9 mouse cellular contexts compared by ENCODE assay signal in the genomic region with DNA sequence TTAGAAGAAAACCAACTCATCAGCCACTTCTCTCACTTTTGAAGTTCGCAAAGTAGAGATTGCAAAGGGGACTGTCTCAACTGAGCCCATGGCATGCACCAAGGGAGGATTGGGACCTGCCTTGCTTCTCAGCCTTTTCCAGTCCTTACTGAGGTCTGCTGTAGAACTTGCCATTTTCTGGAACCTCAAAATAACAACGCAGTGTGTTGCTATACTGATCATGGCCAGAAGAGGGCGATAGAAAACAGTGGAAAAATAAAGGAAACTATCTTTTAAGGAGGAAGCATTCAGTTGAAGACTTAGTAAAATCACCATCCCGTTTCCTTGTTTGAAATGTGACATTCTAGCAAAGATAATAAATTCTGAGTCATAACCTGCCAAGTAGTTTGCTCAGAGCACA.
A peak's percentile ranks its signal among the peaks of the same experiment; 100 is the strongest.
DNase-seq lines count a peak whose midpoint lies in the region; ATAC-seq and TF ChIP-seq lines count a peak whose summit lies in the region.
"Had no signal": no experiment of that assay in that cellular context is flagged by ENCODE, and none has a peak within 500 bp of the region (broad histone marks: within the 10 kb centered on the region; RNA-seq: fewer than 3 reads in every experiment).

No protein-coding gene starts in this region.

- WGBS in liver, adult 2 months, result 26% methylated on average over 4 of the region's 4 CpGs
- 20% methylated on average over 4 of the region's 4 CpGs for WGBS in liver, embryonic 12.5 days (ENCODE audit: insufficient replicate concordance)

- TF ChIP-seq POLR2A in liver, adult 2 months (IDR thresholded peaks at IDR 0.05; ENCODE audit: extremely low read depth, insufficient read depth, low read length), result no peak
- TF ChIP-seq POLR2A in MEL (IDR thresholded peaks at IDR 0.05; ENCODE audit: control insufficient read depth in 1 of 2, insufficient read depth in 1 of 2, low read depth in 1 of 2, low read length in 2 of 2, poor library complexity in 1 of 2), result no peak

- H3K9ac ChIP-seq in liver, adult 2 months (ENCODE audit: low read depth, low read length), result no peak overlapping the region
- no peak overlapping the region for H3K9ac ChIP-seq in liver, embryonic 12.5 days
- H3K9ac ChIP-seq in MEL (ENCODE audit: control insufficient read depth, low read depth, low read length, poor library complexity, severe bottlenecking), result no peak overlapping the region

- DNase-seq in liver, adult 2 months (ENCODE audit: extremely low read depth, low read depth, low spot score), result peak; percentile 28
- DNase-seq in MEL (ENCODE audit: low read depth, low spot score), result peak; percentile 56
- peak; percentile 17 for DNase-seq in adrenal gland, postnatal 25 days
- peak; percentile 81 for DNase-seq in layer of hippocampus, adult 9-10 months (ENCODE audit: low spot score)
- peak; percentile 51 for DNase-seq in mesoderm, embryonic 11.5 days (ENCODE audit: low read depth, low spot score)
- no peak for DNase-seq in gastrocnemius, postnatal 14 days

- no peaks in the 10 kb centered on the region for H3K36me3 ChIP-seq in liver, adult 2 months (ENCODE audit: control insufficient read depth, insufficient read depth, low read length)
- H3K36me3 ChIP-seq in liver, embryonic 12.5 days, result no peaks in the 10 kb centered on the region
- H3K36me3 ChIP-seq in MEL (ENCODE audit: control insufficient read depth in 1 of 2, insufficient read depth in 2 of 2, low read length in 2 of 2), result no peaks in the 10 kb centered on the region

- no peak for TF ChIP-seq EP300 in MEL (IDR thresholded peaks at IDR 0.05; ENCODE audit: low read depth in 1 of 2, low read length in 2 of 2)

- no peak overlapping the region for H3K4me2 ChIP-seq in liver, embryonic 12.5 days

- no peaks in the 10 kb centered on the region for H3K79me2 ChIP-seq in liver, adult 2 months (ENCODE audit: control insufficient read depth, insufficient read depth, low read length)
- no peaks in the 10 kb centered on the region for H3K79me2 ChIP-seq in MEL (ENCODE audit: control insufficient read depth, insufficient read depth, low read length, poor library complexity)

- H3K4me3 ChIP-seq in liver, adult 2 months (ENCODE audit: insufficient read depth, low read depth, low read length), result no peak overlapping the region
- no peak overlapping the region for H3K4me3 ChIP-seq in liver, embryonic 12.5 days
- H3K4me3 ChIP-seq in MEL (ENCODE audit: control insufficient read depth in 1 of 2, insufficient read depth in 1 of 2, low read depth in 2 of 2, low read length in 2 of 2), result no peak overlapping the region

- intact Hi-C loops in gastrocnemius, postnatal 14 days (cut with DNase I; ENCODE audit: low total_unique reads), result no loop called here

- no peak for ATAC-seq in liver, embryonic 12.5 days
- 0 out of 2 replicates have a peak, but pooled peaks have one; percentile 54 for ATAC-seq in erythroid progenitor cell, adult 5-6 weeks (replicated peaks; ENCODE audit: low FRiP score, poor library complexity, severe bottlenecking)

- peak; percentile 55 for TF ChIP-seq RAD21 in MEL (IDR thresholded peaks at IDR 0.05; ENCODE audit: low read depth, low read length)

- H3K4me1 ChIP-seq in liver, adult 2 months (ENCODE audit: control insufficient read depth, insufficient read depth, low read length), result no peaks in the 10 kb centered on the region
- no peaks in the 10 kb centered on the region for H3K4me1 ChIP-seq in liver, embryonic 12.5 days
- no peaks in the 10 kb centered on the region for H3K4me1 ChIP-seq in MEL (ENCODE audit: control insufficient read depth in 1 of 2, insufficient read depth in 2 of 2, low read length in 2 of 2)

- H3K9me3 ChIP-seq in liver, embryonic 12.5 days (replicated peaks), result no peaks in the 10 kb centered on the region
- H3K9me3 ChIP-seq in MEL (replicated peaks; ENCODE audit: insufficient read depth, low read length), result no peaks in the 10 kb centered on the region

- no peaks in the 10 kb centered on the region for H3K27me3 ChIP-seq in liver, adult 2 months (ENCODE audit: control insufficient read depth, insufficient read depth, low read length)
- no peaks in the 10 kb centered on the region for H3K27me3 ChIP-seq in liver, embryonic 12.5 days (replicated peaks)
- no peaks in the 10 kb centered on the region; a peak in 1 of 4 replicates for H3K27me3 ChIP-seq in MEL (ENCODE audit: control insufficient read depth in 1 of 2, insufficient read depth in 2 of 2, low read length in 2 of 2)

- TF ChIP-seq CTCF in liver, adult 2 months (IDR thresholded peaks at IDR 0.05; ENCODE audit: low read depth, low read length), result peak; percentile 40
- TF ChIP-seq CTCF in MEL (IDR thresholded peaks at IDR 0.05 in 2 of 3, conservative IDR thresholded peaks at IDR 0.05 in 1 of 3; ENCODE audit: control insufficient read depth in 1 of 3, insufficient read depth in 1 of 3, low read depth in 2 of 3, low read length in 3 of 3, poor library complexity in 1 of 3, severe bottlenecking in 1 of 3), result peak; percentile 20 to 74 (median 70); a peak in 5 of 6 replicates

- H3K27ac ChIP-seq in liver, adult 2 months (replicated peaks; ENCODE audit: insufficient read depth, low read depth, low read length), result no peak overlapping the region
- H3K27ac ChIP-seq in liver, embryonic 12.5 days, result no peak overlapping the region
- no peak overlapping the region for H3K27ac ChIP-seq in MEL (ENCODE audit: control insufficient read depth, low read depth, low read length)
- H3K27ac ChIP-seq: macrophage had no signal

TF ChIP-seq in MEL, 35 proteins besides CTCF, POLR2A, EP300 and RAD21:
- TF ChIP-seq ETS1 (IDR thresholded peaks at IDR 0.05; ENCODE audit: low read depth, low read length) (no peak), POLR2AphosphoS2 (IDR thresholded peaks at IDR 0.05; ENCODE audit: low read length) (no peak), MEF2A (IDR thresholded peaks at IDR 0.05; ENCODE audit: extremely low read depth, insufficient replicate concordance, low read depth, low read length, poor library complexity, severe bottlenecking) (no peak), TAL1 (IDR thresholded peaks at IDR 0.05; ENCODE audit: low read length) (no peak), ZC3H11A (IDR thresholded peaks at IDR 0.05; ENCODE audit: low read depth, low read length) (peak; percentile 24; the same call in 1 of the 2 replicates), SMC3 (IDR thresholded peaks at IDR 0.05; ENCODE audit: low read depth, low read length) (peak; percentile 64)
